Mouse (Mus musculus): ENCODE data around the gene Fsip1. TPM values are rescaled to one million over a fixed set of nuclear protein-coding genes. Genes with fewer than 3 reads are reported as not detected.

Fsip1 gene
- polyA plus RNA-seq, 1 experiment from 2014 or later: 0.21 TPM

- H3K4me2 ChIP-seq (ENCODE audit: low read depth, low read length): no peak overlapping the region
- H3K36me3 ChIP-seq (replicated peaks; ENCODE audit: insufficient read depth, low read length): no peaks in the 10 kb centered on the region
- ATAC-seq: no peak
- H3K27ac ChIP-seq (ENCODE audit: low read depth): no peak overlapping the region
- H3K9me3 ChIP-seq (ENCODE audit: low read length): no peaks in the 10 kb centered on the region
- no peak for DNase-seq
- H3K4me3 ChIP-seq (ENCODE audit: low read depth, low read length): no peak overlapping the region
- WGBS (ENCODE audit: insufficient replicate concordance): 67% methylated on average over 6 of the region's 6 CpGs
- no peak overlapping the region for H3K9ac ChIP-seq (replicated peaks)
- H3K4me1 ChIP-seq (ENCODE audit: insufficient read depth): no peaks in the 10 kb centered on the region
- no peaks in the 10 kb centered on the region for H3K27me3 ChIP-seq (ENCODE audit: insufficient read depth, low read length)
- TF ChIP-seq EP300 (IDR thresholded peaks at IDR 0.05; ENCODE audit: low read depth): no peak
- no peak for TF ChIP-seq CTCF (IDR thresholded peaks at IDR 0.05; ENCODE audit: low read depth)
These were observed 173.1 kb downstream of the Fsip1 start for GRCm38 (mm10) chr2:118083652-118084051.

DNA sequence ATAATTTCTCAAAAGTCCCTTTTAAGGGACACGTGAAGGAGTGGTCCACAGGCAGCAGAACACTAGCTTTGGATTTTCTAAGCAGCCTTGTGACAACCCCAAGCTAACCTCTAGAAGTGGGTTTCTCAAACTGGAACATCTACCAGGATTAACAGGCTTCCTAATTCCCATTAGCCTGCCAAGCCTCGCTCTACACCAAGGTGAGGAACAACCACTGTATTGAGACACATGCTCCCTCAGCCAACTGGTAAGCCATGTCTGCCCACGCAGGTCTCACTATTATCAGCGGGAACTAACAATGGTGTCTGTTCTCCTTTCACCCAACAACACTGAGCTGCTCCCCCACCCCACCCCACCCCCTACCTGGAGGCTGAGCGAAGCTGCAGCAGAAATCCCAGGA is 175.2 kb downstream of the Fsip1 start:
- Histone ChIP-seq H3K27me3 (ENCODE audit: insufficient read depth, low read length) (no peaks in the 10 kb centered on the region), H3K4me1 (ENCODE audit: insufficient read depth) (no peaks in the 10 kb centered on the region), H3K9me3 (ENCODE audit: low read length) (no peaks in the 10 kb centered on the region), H3K27ac (ENCODE audit: low read depth) (no peak overlapping the region), H3K4me3 (ENCODE audit: low read depth, low read length) (no peak overlapping the region), H3K36me3 (replicated peaks; ENCODE audit: insufficient read depth, low read length) (no peaks in the 10 kb centered on the region), H3K9ac (replicated peaks) (no peak overlapping the region), H3K4me2 (ENCODE audit: low read depth, low read length) (no peak overlapping the region)
- no peak for DNase-seq
- no peak for ATAC-seq
- 73% methylated on average over 5 of the region's 5 CpGs for WGBS (ENCODE audit: insufficient replicate concordance)
- no peak for TF ChIP-seq CTCF (IDR thresholded peaks at IDR 0.05; ENCODE audit: low read depth)
- TF ChIP-seq EP300 (IDR thresholded peaks at IDR 0.05; ENCODE audit: low read depth): no peak

Small RNAs within 50 kb of the gene (microRNA-seq; reads per million reads assigned to microRNA genes)
- gene Gm22800: not detected

Other genes with a start within 250 kb of the Fsip1 start
- gene Thbs1, start 145.1 kb downstream of the Fsip1 start, polyA plus RNA-seq (2015; fragmentation: Nextera tagmentation; extraction: Ambion mirVana): 22.7 and 29.3 TPM in 2 replicates
- 0.05 and 0.07 TPM in 2 replicates for gene Gpr176, start 116.5 kb upstream of the Fsip1 start, polyA plus RNA-seq (2015; fragmentation: Nextera tagmentation; extraction: Ambion mirVana)
- 3.0 and 3.1 TPM in 2 replicates for gene Eif2ak4, start 131.7 kb upstream of the Fsip1 start, polyA plus RNA-seq (2015; fragmentation: Nextera tagmentation; extraction: Ambion mirVana)
- gene Srp14, start 222.7 kb upstream of the Fsip1 start, polyA plus RNA-seq (2015; fragmentation: Nextera tagmentation; extraction: Ambion mirVana): 101 and 107 TPM in 2 replicates

All from liver, postnatal 0 days (tissue).